Mouse (Mus musculus): ENCODE results near the gene Fosl2. TPM values are rescaled to one million over a fixed set of nuclear protein-coding genes. Genes with fewer than 3 reads are reported as not detected.

The Fosl2 gene
- polyA plus RNA-seq, 1 experiment from 2014 or later, result 1.9 TPM

DNA sequence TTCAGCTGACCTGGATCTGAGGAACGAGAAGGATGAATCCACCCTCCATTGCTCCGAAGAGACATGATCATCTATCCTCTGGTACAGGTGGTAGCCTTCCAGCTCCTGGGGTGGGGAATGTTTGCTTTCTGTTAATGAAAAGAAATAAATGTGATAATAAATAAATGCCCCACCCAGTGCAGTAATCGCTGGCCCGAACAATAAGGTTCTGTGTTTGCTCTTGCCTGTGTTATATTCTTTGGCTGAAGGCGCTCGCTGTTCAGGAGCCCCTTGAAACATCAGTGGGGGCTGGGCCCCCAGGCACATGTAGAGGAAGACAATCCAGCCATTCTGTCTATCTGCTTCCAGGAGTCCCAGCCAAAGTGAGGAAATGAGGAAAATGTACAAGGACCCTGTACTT, 10.6 kb upstream of the Fosl2 start:
- Histone ChIP-seq H3K9me3 (ENCODE audit: control insufficient read depth, low read length) (no peaks in the 10 kb centered on the region), H3K27me3 (replicated peaks; ENCODE audit: control insufficient read depth, insufficient read depth, low read length) (peaks cover 19% of the 10 kb centered on the region; the same call in 1 of the 2 replicates), H3K4me2 (no peak overlapping the region), H3K36me3 (ENCODE audit: control insufficient read depth, insufficient read depth, low read length) (no peaks in the 10 kb centered on the region), H3K9ac (ENCODE audit: low read depth, low read length) (no peak overlapping the region), H3K4me3 (ENCODE audit: low read depth, low read length) (no peak overlapping the region), H3K27ac (ENCODE audit: low read depth, low read length) (no peak overlapping the region), H3K4me1 (replicated peaks; ENCODE audit: control insufficient read depth, insufficient read depth, low read length) (no peaks in the 10 kb centered on the region)
- ATAC-seq (replicated peaks; ENCODE audit: low FRiP score), result no peak
- DNase-seq (ENCODE audit: low spot score), result no peak
- 87% methylated on average over 6 of the region's 6 CpGs for WGBS

DNA sequence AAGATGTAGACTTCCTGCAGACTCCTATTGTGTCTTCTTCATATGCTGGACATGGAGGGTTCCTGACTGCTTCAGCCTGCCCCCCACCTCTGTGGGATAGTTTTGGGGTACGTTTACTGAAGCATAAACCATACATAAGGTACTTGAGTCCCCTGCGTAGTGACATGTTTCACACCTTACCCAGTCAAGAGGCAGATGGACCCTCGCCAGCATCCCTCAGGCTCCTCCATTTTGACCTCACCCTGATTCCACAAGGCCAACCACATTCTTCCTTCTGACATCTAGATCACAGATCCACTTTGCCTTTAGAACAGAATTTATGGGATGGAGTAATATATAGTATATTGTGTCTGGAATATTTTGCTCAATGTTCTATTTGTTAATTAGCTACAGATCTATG, 8.4 kb upstream of the Fosl2 start:
- 76% methylated on average over 3 of the region's 3 CpGs for WGBS
- Histone ChIP-seq H3K4me2 (no peak overlapping the region), H3K4me1 (replicated peaks; ENCODE audit: control insufficient read depth, insufficient read depth, low read length) (no peaks in the 10 kb centered on the region), H3K36me3 (ENCODE audit: control insufficient read depth, insufficient read depth, low read length) (no peaks in the 10 kb centered on the region), H3K4me3 (ENCODE audit: low read depth, low read length) (no peak overlapping the region), H3K9me3 (ENCODE audit: control insufficient read depth, low read length) (no peaks in the 10 kb centered on the region), H3K27ac (ENCODE audit: low read depth, low read length) (no peak overlapping the region), H3K27me3 (replicated peaks; ENCODE audit: control insufficient read depth, insufficient read depth, low read length) (peaks cover 32% of the 10 kb centered on the region), H3K9ac (ENCODE audit: low read depth, low read length) (no peak overlapping the region)
- no peak for ATAC-seq (replicated peaks; ENCODE audit: low FRiP score)
- no peak for DNase-seq (ENCODE audit: low spot score)

DNA sequence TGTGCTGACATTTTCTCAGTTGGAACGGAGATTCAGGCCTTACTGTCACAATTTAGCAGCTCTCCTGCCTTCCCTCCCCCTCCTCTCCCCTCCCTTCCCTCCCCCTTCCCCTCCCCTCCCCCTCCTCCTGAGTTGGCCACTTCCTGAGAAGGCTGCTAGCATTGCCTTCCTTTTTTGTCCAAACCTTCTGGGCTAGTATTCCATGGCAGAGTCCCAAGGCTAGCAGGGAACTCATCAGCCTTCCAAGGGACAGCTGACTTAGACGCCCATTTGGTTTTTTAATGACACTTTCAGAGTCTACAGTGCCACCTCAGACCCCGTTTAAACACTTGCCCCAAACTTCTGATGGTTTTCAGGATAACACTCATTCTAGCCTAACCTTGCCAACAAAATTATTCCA, 7.7 kb upstream of the Fosl2 start:
- DNase-seq (ENCODE audit: low spot score), result no peak
- Histone ChIP-seq H3K36me3 (ENCODE audit: control insufficient read depth, insufficient read depth, low read length) (no peaks in the 10 kb centered on the region), H3K27ac (ENCODE audit: low read depth, low read length) (no peak overlapping the region), H3K4me2 (no peak overlapping the region), H3K27me3 (replicated peaks; ENCODE audit: control insufficient read depth, insufficient read depth, low read length) (peaks cover 39% of the 10 kb centered on the region), H3K4me1 (replicated peaks; ENCODE audit: control insufficient read depth, insufficient read depth, low read length) (peaks cover 4% of the 10 kb centered on the region; the same call in 1 of the 2 replicates), H3K9ac (ENCODE audit: low read depth, low read length) (no peak overlapping the region), H3K4me3 (ENCODE audit: low read depth, low read length) (no peak overlapping the region), H3K9me3 (ENCODE audit: control insufficient read depth, low read length) (no peaks in the 10 kb centered on the region)
- ATAC-seq (replicated peaks; ENCODE audit: low FRiP score), result no peak
- WGBS, result 34% methylated on average over 3 of the region's 3 CpGs

DNA sequence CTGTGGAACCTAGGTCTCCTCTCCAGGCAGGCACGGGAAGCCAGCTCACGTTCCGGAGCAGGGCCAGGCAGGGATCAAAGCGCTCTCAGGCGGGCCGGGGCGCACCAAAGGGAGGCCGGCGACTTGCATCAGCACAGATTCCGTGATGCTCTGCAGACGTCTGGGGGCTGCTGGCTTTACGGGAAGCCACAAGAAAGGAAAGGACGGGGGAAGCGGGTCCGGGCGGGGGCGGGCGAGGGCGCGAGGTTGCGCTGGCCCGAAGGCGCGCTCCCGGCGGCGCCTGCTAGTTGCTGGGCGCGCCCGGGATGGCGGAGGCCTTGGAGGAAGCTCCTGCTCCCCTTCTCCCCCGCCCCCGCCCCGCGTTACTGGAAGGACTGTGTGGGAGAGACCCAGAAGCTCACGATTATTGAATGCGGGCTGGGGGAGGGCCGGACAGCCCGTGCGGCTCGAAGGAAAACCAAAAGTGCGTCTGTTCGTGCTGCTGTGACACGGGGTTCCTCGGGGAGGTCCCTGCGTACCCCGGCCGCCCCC, 2.6 kb upstream of the Fosl2 start:
- peaks cover 73% of the 10 kb centered on the region for H3K27me3 ChIP-seq (replicated peaks; ENCODE audit: control insufficient read depth, insufficient read depth, low read length)
- H3K4me2 ChIP-seq, result peak overlapping the region; percentile 93
- 0 out of 2 replicates have a peak overlapping the region, but pooled peaks have one; percentile 38 for H3K9ac ChIP-seq (ENCODE audit: low read depth, low read length)
- peak overlapping the region; percentile 72 for H3K4me3 ChIP-seq (ENCODE audit: low read depth, low read length)
- peak overlapping the region; percentile 40; the same call in 1 of the 2 replicates for H3K27ac ChIP-seq (ENCODE audit: low read depth, low read length)
- no peaks in the 10 kb centered on the region for H3K36me3 ChIP-seq (ENCODE audit: control insufficient read depth, insufficient read depth, low read length)
- no peaks in the 10 kb centered on the region for H3K9me3 ChIP-seq (ENCODE audit: control insufficient read depth, low read length)
- under 1% methylated on average over 44 of the region's 48 CpGs for WGBS
- ATAC-seq (replicated peaks; ENCODE audit: low FRiP score) (no peak), DNase-seq (ENCODE audit: low spot score) (peak; percentile 59)
- peaks cover 11% of the 10 kb centered on the region for H3K4me1 ChIP-seq (replicated peaks; ENCODE audit: control insufficient read depth, insufficient read depth, low read length)

DNA sequence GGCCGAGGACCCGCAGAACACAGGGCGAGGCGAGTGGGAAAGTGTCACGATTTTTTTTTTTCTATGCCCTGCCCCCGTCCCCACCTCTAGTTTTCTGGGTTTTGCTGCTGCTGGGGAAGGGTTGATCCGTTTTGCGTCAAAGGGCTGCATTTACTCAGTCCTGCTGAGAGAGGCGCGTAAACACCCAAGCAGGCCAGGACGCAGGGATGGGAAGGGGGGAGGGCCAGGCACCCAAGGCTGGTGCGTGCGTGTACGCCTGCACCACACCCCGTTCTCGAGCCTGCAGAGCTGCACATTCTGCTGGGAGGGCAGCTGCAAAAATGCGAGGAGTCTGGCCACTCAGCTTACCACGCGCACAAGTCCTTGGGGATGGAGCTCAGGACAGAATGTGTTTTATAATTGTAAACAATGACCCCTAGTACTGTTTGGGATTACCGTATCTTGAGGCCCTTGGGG, 2.0 kb upstream of the Fosl2 start:
- Histone ChIP-seq H3K27me3 (replicated peaks; ENCODE audit: control insufficient read depth, insufficient read depth, low read length) (peaks cover 69% of the 10 kb centered on the region), H3K4me3 (ENCODE audit: low read depth, low read length) (peak overlapping the region; percentile 72), H3K36me3 (ENCODE audit: control insufficient read depth, insufficient read depth, low read length) (no peaks in the 10 kb centered on the region), H3K9ac (ENCODE audit: low read depth, low read length) (peak overlapping the region; percentile 10; the same call in 1 of the 2 replicates), H3K27ac (ENCODE audit: low read depth, low read length) (peak overlapping the region; percentile 40; the same call in 1 of the 2 replicates), H3K4me1 (replicated peaks; ENCODE audit: control insufficient read depth, insufficient read depth, low read length) (peaks cover 11% of the 10 kb centered on the region), H3K4me2 (peak overlapping the region; percentile 93), H3K9me3 (ENCODE audit: control insufficient read depth, low read length) (no peaks in the 10 kb centered on the region)
- DNase-seq (ENCODE audit: low spot score), result peak; percentile 63
- WGBS, result 0% methylated on average over 20 of the region's 20 CpGs
- no peak for ATAC-seq (replicated peaks; ENCODE audit: low FRiP score)

DNA sequence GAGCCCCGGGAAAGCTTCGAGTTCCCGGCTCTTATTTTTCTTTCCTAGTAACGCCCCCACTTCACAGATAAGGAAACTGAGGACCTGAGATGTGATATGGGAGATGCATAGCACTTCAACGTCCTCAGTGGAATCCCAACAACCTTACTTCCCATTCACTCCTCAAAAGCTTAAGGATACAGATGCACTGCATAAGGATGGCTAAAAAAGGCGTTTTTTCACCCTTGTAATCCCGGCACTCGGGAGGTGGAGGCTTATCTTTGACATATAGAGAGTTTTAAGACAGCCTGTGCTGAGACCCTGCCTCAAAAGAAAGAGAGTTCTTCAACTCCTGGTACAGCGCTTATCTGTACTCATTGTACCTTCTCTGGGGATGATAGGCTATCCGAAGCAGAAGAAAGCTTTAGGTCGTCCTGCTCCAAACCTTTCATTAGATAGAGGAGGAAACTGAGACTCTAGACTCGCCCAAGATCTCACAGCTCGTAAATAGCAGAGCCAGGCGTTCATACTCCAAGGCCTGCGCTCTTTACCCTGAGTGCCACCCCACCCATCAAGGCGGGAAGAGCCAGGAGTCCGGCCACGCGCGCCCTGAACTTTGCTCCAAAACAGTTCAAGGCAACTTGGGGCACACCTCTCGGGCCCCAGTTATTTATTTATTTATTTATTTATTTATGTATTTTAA, 1.4 kb upstream of the Fosl2 start:
- Histone ChIP-seq H3K36me3 (ENCODE audit: control insufficient read depth, insufficient read depth, low read length) (no peaks in the 10 kb centered on the region), H3K9ac (ENCODE audit: low read depth, low read length) (no peak overlapping the region; the same call in 1 of the 2 replicates), H3K9me3 (ENCODE audit: control insufficient read depth, low read length) (no peaks in the 10 kb centered on the region), H3K4me2 (peak overlapping the region; percentile 93), H3K4me3 (ENCODE audit: low read depth, low read length) (peak overlapping the region; percentile 72), H3K27ac (ENCODE audit: low read depth, low read length) (no peak overlapping the region; the same call in 1 of the 2 replicates), H3K4me1 (replicated peaks; ENCODE audit: control insufficient read depth, insufficient read depth, low read length) (peaks cover 11% of the 10 kb centered on the region), H3K27me3 (replicated peaks; ENCODE audit: control insufficient read depth, insufficient read depth, low read length) (peaks cover 68% of the 10 kb centered on the region)
- no peak for ATAC-seq (replicated peaks; ENCODE audit: low FRiP score)
- WGBS, result 2% methylated on average over 21 of the region's 21 CpGs
- DNase-seq (ENCODE audit: low spot score), result no peak

DNA sequence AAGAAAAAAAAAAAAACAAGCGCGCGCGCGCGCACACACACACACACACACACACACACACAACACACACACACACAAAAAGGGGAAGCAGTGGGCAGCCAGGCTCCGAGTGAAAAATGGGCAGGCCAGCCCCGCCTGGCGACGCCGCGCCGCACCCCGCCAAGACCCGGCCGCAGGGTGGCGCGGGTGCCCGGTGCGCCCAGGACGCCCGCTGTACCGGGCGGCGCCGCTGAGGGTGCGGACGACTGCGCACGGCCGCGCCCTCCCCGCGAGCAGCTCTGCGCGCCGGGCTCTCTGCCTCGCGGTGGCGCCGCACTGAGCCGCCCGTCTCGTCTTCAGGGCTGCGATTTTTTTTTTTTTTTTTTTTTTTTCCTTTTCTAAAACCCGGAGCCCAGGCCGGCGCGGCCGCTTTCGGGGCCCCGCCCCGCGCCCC, 682 bp upstream of the Fosl2 start:
- Histone ChIP-seq H3K4me2 (peak overlapping the region; percentile 93), H3K4me3 (ENCODE audit: low read depth, low read length) (peak overlapping the region; percentile 72), H3K9ac (ENCODE audit: low read depth, low read length) (peak overlapping the region; percentile 68), H3K4me1 (replicated peaks; ENCODE audit: control insufficient read depth, insufficient read depth, low read length) (peaks cover 11% of the 10 kb centered on the region), H3K9me3 (ENCODE audit: control insufficient read depth, low read length) (no peaks in the 10 kb centered on the region), H3K27me3 (replicated peaks; ENCODE audit: control insufficient read depth, insufficient read depth, low read length) (peaks cover 64% of the 10 kb centered on the region), H3K36me3 (ENCODE audit: control insufficient read depth, insufficient read depth, low read length) (no peaks in the 10 kb centered on the region), H3K27ac (ENCODE audit: low read depth, low read length) (peak overlapping the region; percentile 87)
- ATAC-seq (replicated peaks; ENCODE audit: low FRiP score) (peak; percentile 22; the same call in 1 of the 2 replicates), DNase-seq (ENCODE audit: low spot score) (no peak)
- under 1% methylated on average over 54 of the region's 54 CpGs for WGBS

DNA sequence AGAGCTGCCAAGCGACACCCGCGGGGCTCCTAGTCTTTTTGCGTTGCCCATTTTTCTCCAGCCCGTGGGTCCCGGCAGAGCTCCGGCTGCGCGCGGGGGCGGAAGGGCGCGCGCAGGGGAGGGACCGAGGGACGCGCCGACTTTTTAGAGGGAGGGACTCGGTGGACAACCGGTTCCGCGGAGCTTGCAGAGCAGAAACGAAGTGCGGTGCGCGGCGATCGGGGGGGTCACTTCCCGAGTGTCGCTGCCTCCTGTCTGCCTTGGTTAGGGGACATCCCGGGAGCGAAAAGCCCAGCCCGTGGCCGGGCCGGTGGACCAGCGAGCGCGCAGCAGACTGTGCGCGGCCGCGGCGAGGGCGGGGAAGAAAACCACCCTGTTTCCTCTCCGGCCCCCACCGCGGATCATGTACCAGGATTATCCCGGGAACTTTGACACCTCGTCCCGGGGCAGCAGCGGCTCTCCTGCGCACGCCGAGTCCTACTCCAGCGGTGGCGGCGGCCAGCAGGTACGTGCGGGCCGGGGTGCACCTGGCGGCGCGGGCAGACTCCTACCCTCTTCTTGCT, 781 bp downstream of the Fosl2 start:
- Histone ChIP-seq H3K4me3 (ENCODE audit: low read depth, low read length) (peak overlapping the region; percentile 72), H3K4me2 (peak overlapping the region; percentile 93), H3K9me3 (ENCODE audit: control insufficient read depth, low read length) (no peaks in the 10 kb centered on the region), H3K27ac (ENCODE audit: low read depth, low read length) (peak overlapping the region; percentile 87), H3K9ac (ENCODE audit: low read depth, low read length) (peak overlapping the region; percentile 68), H3K4me1 (replicated peaks; ENCODE audit: control insufficient read depth, insufficient read depth, low read length) (peaks cover 11% of the 10 kb centered on the region), H3K27me3 (replicated peaks; ENCODE audit: control insufficient read depth, insufficient read depth, low read length) (peaks cover 53% of the 10 kb centered on the region), H3K36me3 (ENCODE audit: control insufficient read depth, insufficient read depth, low read length) (no peaks in the 10 kb centered on the region)
- under 1% methylated on average over 62 of the region's 63 CpGs for WGBS
- peak; percentile 70 for DNase-seq (ENCODE audit: low spot score)
- no peak for ATAC-seq (replicated peaks; ENCODE audit: low FRiP score)
